Mouse (Mus musculus) kidney, adult 2 months (tissue): Measurements from ENCODE around the gene Wdr59.

Source experiments
- CTCF ChIP-seq: fragments of 200-500 bp; conservative IDR thresholded peaks from 2 replicates; pipeline ENCODE4 v1.5.1; 2011; ENCODE audit warnings: low read depth, mild to moderate bottlenecking, control low read depth, low read length, moderate library complexity, mixed read lengths; ENCODE audit not compliant: insufficient read depth, insufficient read length
- POLR2A ChIP-seq: fragments of 200-500 bp; IDR thresholded peaks from one replicate; pipeline ENCODE4 v1.6.1; 2011; ENCODE audit warnings: low read depth, low read length, control low read depth

GRCm38 (mm10) chr8:111417222-111417621 is 104.7 kb downstream of the Wdr59 start:
- TF ChIP-seq POLR2A (no peak), CTCF (no peak)
